Mouse (Mus musculus) spleen, postnatal 14 days (tissue): ENCODE results near the gene Spon2.

Experiments used
- DNase-seq, 2 experiments: peaks; one replicate each; pipeline ENCODE4 v3.0.0; 2021 to 2022; ENCODE audit warnings: low spot score in 2 of 2

The Spon2 gene

DNA sequence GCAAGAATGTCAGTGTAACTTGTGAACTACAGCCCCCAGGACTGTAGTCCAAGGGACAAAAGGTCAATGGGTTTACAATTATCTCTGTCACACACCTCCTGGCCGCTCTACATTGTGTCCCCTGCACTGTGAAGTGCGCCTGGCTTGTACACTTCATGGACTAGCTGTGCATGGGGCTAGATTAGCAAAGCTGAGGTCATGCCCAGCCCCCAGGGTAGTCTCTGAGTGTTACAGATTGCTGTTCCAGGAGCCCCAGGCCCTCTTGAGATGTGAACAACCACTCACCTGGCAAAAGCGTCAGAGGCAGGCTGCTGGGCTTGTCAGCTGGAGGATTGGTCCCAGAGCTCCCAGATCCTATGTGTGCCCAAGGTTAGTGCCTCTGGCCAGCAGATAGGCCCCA, 592 bp downstream of the Spon2 start:
- DNase-seq: no peak

- no peak for DNase-seq
Measured at GRCm38 (mm10) chr5:33214723-33215122, 3.5 kb downstream of the Spon2 start.

- no peak for DNase-seq
Measured at GRCm38 (mm10) chr5:33211254-33211653, 7.0 kb downstream of the Spon2 start.

DNA sequence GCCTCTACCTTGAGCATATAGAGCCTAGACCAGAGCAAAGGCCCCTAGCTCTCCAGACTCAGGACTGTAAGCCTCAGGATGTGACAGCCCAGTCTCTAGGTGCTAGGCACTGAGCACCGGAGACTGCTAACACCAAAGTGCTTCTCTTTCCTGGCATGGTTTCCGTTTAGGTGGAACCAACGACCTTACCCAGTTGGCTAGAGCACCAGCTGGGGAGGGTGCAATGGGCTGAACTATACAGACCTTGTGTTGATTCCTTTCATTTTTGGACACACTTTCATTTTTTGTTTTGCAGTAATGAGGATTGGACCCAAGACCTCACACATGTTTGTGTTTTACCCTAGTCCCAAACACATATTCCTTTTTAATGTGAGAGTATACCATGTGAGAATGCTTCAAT, 7.7 kb downstream of the Spon2 start:
- no peak for DNase-seq

DNA sequence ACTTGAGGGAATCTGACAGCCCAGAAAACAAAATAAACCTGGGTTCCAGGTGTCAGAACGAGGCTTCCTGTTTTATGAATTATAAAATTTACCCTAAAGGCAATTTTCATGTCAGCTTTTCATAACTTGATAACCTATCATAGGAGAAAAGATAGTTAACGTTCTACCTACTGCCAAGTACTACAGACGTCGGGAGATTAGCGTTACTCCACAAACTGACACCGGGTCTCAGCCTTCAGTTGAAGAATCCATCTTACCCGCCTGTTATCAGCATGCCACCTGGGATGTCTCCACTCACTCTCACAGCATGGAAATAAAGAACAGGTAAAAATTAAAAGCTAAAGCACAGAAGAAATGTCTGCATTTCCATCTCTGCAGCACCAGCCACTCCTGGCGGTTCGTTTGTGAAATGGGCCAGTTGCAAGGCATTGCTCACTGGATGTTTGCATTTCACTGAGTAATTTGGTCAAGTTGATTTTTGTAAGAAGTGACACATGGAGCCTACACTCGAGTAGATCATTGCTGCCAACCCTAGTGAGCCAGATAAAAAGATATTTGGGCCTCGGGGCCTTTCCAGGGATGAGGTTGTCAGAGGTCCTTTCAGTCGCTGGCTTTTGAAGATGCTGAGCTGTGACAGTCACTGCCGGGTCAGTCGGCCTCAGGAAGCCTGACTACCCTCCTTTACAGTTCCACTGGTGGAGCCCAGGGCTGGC, 9.6 kb downstream of the Spon2 start:
- DNase-seq: no peak

DNA sequence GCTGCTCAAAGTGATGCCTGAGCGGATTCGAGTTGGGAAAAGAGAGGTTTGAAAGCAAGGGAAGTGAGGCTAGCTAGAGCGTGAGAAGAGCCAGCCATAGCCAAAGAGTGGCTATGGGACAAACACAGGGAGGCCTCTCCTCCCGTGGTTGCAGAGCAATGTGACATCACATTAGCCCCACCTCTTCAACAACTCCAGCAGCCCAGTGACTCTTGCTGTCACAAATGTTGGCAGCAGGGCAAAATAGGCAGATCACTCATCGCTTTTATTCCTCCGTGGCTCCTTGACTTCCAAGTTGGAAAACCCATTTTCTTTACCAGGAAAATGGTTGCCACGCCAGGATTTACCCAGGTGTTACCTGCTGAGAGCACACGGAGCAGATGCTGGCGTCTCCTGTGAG, 11.1 kb downstream of the Spon2 start:
- no peak for DNase-seq

- DNase-seq: no peak
Measured at GRCm38 (mm10) chr5:33206328-33206727, 11.9 kb downstream of the Spon2 start.

GRCm38 (mm10) chr5:33204284-33204683, 14.0 kb downstream of the Spon2 start:
- no peak for DNase-seq

DNA sequence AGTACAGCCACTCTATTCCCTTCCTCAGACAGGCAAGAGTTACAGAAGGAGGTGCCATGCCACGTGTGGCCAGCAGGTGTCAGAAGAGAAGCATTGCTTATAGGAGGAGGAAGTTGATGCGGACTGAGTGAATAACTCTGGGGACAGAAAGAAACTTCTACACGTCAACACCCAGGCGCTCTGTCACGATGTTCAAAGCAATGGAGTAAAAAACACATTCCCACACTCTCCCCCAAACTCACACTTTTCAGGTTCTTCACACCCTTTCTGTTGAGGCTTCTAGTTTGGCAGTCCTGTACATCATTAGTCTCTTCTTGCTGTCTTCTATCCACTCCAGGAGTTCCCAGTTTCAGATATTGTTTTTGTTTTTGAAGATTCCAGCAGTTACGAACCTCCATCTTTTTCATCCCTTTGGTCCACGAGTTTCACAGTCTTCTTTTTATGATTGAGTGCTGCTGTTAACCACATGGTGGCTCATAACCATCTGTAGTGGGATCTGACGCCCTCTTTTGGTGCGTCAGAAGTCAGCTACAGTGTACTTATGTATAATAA, 14.5 kb downstream of the Spon2 start:
- peak; percentile 56 to 63 for DNase-seq

DNA sequence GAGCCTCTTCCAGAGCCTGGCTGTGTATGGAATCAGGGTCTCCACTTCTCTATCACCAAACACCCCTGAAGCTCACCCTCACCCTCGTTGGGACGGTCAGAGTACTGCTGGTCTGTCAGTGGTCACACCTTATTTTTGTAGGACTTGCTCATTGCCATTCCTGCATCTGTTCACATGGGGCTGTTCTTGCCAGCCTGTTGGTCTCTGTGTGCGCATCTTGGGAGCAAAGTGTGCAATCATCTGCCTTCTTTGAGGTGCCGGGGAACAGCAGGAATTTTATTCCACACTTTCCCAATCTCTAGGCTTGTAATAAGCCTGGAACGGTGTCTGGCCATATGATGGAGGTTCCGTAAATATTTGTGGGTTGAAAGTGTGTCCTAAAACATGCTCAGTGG, 15.1 kb downstream of the Spon2 start:
- DNase-seq: no peak

DNA sequence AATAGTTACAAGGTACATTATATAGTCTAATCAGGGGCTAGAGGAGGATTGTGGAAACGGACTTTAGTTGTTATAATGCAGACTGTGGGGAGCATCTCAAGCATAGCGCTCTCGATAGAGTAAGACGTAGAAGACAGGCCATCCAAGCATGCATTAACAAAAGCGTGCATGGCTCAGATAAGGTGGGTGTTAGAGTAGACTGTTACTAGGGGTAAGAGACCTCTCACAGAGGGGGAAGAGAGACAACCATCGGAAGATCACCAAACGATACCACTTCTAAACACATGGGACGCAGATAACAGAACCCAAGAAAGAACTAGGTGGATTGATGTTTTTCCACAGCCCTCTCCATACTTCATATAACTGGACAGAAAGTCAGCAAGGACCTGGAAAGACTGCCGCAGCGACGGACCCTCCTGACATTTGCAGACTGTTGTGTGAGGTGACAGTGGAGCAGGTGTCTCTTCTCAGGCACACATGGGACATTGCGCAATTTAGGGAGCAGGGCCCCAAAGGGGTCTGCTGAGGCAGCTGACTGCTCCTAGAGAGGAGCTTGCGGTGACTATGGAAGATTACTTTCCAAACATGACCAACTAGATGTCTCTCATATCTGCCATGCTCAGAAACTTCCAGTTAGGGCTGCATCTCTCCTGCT, 15.6 kb downstream of the Spon2 start:
- DNase-seq: no peak

- DNase-seq: no peak
Measured at GRCm38 (mm10) chr5:33201697-33202096, 16.6 kb downstream of the Spon2 start.

GRCm38 (mm10) chr5:33200071-33200470, 18.2 kb downstream of the Spon2 start:
- no peak for DNase-seq

DNA sequence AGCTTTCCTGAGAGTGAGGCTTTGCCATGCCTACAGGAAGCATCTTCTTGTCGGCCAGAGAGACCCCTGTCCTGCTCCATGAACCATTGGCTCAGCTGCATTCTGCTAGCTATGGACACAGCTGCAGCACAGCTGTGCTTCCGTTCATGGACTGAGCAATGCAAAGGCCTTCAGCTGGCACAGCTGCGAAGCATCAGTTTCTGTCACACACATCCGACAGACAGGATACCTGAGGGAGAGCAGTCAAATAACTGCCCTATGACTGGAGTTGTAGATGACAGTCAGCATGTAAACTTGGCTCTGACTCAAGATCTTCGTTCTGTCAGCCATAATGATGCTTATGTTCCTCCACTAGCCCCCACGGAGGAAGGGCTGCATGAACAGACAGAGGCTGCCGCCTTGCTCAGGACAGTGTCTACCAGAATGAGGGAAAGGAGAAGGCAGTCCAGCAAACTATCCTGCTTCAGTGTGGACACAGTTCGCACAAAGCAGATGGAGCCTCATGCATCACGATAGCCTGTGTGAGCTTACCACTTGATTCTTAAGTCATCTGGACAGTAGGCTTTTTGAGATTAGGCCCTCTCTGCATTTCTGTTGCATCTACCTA, 22.9 kb downstream of the Spon2 start:
- DNase-seq: no peak

DNA sequence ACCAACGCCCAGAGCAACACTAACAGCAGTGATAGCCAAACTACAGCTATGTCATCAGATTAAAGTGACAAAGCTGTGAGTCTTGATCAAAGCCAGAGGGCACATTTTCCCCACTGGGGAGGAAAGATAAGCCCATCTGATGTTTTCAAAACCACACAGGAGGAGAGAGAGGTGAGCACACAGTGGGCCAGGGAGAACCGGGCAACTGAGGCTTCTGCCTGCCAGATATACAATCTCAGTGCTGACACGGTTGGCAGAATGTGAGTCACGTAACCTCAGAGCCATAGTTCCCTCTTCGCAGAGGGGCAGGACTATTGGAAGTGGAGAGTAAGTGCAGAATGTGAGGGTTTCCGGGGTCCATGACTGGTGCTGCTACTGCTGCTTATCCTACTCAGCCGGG, 24.7 kb downstream of the Spon2 start:
- DNase-seq: no peak
